Mouse (Mus musculus): ENCODE measurements around the gene Wdr27. TPM values are rescaled to one million over a fixed set of nuclear protein-coding genes. Genes with fewer than 3 reads are reported as not detected.
"Not testable (repeated sequence)": the region's sequence is repeated elsewhere in the genome, so short reads cannot be mapped to it uniquely, and the experiment has no call there.

The Wdr27 gene
- polyA plus RNA-seq, 1 experiment = 3.9 TPM

DNA sequence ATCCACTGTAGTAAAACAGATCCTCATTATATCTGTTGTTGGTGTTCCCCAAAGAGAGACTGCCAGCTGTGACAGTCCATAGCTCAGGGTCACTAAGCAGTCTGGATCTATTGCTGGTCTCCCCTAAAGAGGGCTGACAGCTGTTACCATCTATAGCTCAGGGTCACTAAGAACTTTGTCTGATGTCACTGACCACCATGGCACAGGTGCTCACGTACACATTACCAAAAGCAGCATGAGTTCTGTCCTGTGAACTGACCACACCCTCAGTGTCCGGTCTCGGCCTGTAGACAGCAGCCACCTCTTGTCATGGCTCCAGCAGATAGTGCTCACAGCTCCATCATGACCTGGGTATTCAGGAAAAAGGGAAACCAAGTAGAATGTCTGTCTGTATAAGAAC is 39.7 kb downstream of the Wdr27 start:
- 80% methylated on average over 3 of the region's 3 CpGs for WGBS
- H3K4me1 ChIP-seq (ENCODE audit: control insufficient read depth, insufficient read depth, low read length) = no peaks in the 10 kb centered on the region
- TF ChIP-seq CTCF (IDR thresholded peaks at IDR 0.05; ENCODE audit: control insufficient read depth, insufficient read depth, low read length) (no peak), POLR2A (IDR thresholded peaks at IDR 0.05; ENCODE audit: borderline replicate concordance, control insufficient read depth, low read depth, low read length) (no peak)
- no peak overlapping the region for H3K4me3 ChIP-seq (replicated peaks; ENCODE audit: control insufficient read depth, low read depth, low read length)
- no peak overlapping the region for H3K27ac ChIP-seq (ENCODE audit: control insufficient read depth, insufficient read depth, low read depth, low read length, poor library complexity)

DNA sequence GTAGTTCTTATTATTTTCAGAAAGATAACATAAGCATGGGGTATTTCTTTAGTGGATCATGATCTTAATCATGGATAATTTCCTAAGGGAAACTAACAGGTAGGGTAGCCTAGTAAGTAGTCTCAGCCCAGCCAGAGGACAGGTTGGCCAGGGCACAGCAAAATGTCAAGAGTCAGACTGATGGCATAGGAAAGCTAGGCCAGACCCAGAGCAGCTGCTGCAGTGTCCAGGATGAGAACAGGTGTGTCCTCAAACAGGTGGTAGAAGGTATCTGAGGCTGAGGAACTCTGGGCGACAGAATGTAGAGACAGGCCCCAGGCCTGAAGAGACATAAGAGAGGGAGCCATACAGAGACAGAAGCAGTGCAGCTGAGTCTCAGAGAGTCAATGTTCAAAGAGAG is 44.0 kb downstream of the Wdr27 start:
- TF ChIP-seq POLR2A (IDR thresholded peaks at IDR 0.05; ENCODE audit: borderline replicate concordance, control insufficient read depth, low read depth, low read length) (no peak), CTCF (IDR thresholded peaks at IDR 0.05; ENCODE audit: control insufficient read depth, insufficient read depth, low read length) (no peak)
- WGBS = 75% methylated on average over 1 of the region's 1 CpGs
- H3K27ac ChIP-seq (ENCODE audit: control insufficient read depth, insufficient read depth, low read depth, low read length, poor library complexity) = no peak overlapping the region
- no peak overlapping the region for H3K4me3 ChIP-seq (replicated peaks; ENCODE audit: control insufficient read depth, low read depth, low read length)
- H3K4me1 ChIP-seq (ENCODE audit: control insufficient read depth, insufficient read depth, low read length) = no peaks in the 10 kb centered on the region

DNA sequence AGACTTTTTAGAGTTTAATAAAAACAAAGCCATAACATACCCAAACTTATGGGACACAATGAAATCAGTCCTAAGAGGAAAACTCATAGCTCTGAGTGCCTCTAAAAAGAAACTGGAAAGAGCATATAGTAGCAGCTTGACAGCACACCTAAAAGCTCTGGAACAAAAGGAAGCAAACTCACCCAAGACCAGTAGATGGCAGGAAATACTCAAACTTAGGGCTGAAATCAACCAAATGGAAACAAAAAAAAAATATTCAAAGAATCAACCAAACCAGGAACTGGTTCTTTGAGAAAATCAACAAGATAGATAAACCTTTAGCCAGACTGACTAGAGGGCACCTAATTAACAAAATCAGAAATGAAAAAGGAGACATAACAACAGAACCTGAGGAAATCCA is 47.9 kb downstream of the Wdr27 start:
- not testable (repeated sequence) for H3K4me1 ChIP-seq (ENCODE audit: control insufficient read depth, insufficient read depth, low read length); H3K4me3 ChIP-seq (replicated peaks; ENCODE audit: control insufficient read depth, low read depth, low read length); H3K27ac ChIP-seq (ENCODE audit: control insufficient read depth, insufficient read depth, low read depth, low read length, poor library complexity)

DNA sequence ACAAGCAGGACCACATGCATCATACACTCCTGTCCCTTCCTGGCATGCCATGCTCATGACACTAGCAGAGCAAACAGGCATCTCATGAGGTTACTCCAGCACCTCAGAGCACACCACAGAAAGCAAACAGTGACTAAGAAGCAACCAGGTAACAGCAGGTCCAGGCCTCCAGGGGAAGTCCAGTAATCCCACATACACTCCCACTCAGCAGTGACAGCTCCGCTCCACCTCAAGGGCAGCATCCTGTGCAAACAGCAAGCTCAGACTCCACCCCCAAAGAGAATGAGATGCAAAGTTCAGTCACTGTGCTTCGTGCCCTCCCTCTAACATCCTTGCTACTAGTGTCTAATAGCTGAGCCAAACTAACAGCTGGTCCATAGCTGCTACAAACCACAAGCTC is 56.0 kb downstream of the Wdr27 start:
- Histone ChIP-seq H3K4me3 (replicated peaks; ENCODE audit: control insufficient read depth, low read depth, low read length) (no peak overlapping the region), H3K4me1 (ENCODE audit: control insufficient read depth, insufficient read depth, low read length) (no peaks in the 10 kb centered on the region), H3K27ac (ENCODE audit: control insufficient read depth, insufficient read depth, low read depth, low read length, poor library complexity) (no peak overlapping the region)
- TF ChIP-seq POLR2A (IDR thresholded peaks at IDR 0.05; ENCODE audit: borderline replicate concordance, control insufficient read depth, low read depth, low read length) (no peak), CTCF (IDR thresholded peaks at IDR 0.05; ENCODE audit: control insufficient read depth, insufficient read depth, low read length) (no peak)
- WGBS = 68% methylated on average over 2 of the region's 2 CpGs

DNA sequence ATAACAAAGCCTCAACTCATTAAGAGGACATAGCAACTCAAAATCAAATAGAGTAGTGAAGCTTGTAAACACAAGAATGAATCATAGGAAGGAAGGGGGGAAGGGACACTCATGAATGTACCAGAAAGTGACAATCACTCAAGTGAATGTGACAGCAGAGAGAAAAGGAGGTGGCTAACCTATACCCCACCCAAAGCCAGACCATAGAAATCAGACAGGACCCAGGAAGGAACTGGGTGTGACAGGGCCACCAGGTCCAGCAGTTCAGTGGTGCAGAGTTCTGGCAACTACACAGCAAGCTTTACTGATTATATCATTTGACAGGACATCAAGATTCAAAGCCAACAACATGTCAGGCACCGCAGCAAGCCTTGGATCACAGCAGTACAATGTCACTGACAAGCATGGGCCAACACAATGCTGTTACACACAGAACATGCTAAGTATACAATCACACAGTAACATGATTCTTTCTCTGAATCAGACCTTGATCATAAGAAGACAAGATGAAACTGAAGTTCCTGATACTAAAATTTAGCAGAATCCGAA is 68.2 kb downstream of the Wdr27 start:
- Histone ChIP-seq H3K4me3 (replicated peaks; ENCODE audit: control insufficient read depth, low read depth, low read length) (no peak overlapping the region), H3K4me1 (ENCODE audit: control insufficient read depth, insufficient read depth, low read length) (no peaks in the 10 kb centered on the region), H3K27ac (ENCODE audit: control insufficient read depth, insufficient read depth, low read depth, low read length, poor library complexity) (no peak overlapping the region)
- 69% methylated on average over 2 of the region's 2 CpGs for WGBS
- TF ChIP-seq POLR2A (IDR thresholded peaks at IDR 0.05; ENCODE audit: borderline replicate concordance, control insufficient read depth, low read depth, low read length) (no peak), CTCF (IDR thresholded peaks at IDR 0.05; ENCODE audit: control insufficient read depth, insufficient read depth, low read length) (no peak)

DNA sequence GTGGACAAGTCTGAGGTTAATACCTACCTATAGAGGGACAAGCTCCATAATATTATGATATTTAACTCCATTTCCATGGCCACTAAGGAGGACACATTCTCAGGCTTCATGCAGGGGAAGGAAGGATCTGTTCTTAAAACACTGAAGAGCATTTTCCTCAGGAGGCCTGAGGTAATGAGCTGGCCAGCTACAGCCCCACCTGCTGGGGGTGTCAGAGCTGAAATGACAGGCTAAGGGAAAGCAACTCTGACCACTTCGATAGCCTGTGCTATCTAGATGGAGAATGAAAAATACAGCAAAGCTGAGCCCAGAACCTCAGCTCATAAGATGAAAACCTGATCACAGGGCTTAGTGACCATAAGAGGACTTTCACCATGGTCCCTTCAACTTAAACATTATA is 82.7 kb downstream of the Wdr27 start:
- no peaks in the 10 kb centered on the region for H3K4me1 ChIP-seq (ENCODE audit: control insufficient read depth, insufficient read depth, low read length)
- 65% methylated on average over 1 of the region's 1 CpGs for WGBS
- no peak overlapping the region for H3K4me3 ChIP-seq (replicated peaks; ENCODE audit: control insufficient read depth, low read depth, low read length)
- H3K27ac ChIP-seq (ENCODE audit: control insufficient read depth, insufficient read depth, low read depth, low read length, poor library complexity) = no peak overlapping the region
- TF ChIP-seq CTCF (IDR thresholded peaks at IDR 0.05; ENCODE audit: control insufficient read depth, insufficient read depth, low read length) (no peak), POLR2A (IDR thresholded peaks at IDR 0.05; ENCODE audit: borderline replicate concordance, control insufficient read depth, low read depth, low read length) (no peak)

DNA sequence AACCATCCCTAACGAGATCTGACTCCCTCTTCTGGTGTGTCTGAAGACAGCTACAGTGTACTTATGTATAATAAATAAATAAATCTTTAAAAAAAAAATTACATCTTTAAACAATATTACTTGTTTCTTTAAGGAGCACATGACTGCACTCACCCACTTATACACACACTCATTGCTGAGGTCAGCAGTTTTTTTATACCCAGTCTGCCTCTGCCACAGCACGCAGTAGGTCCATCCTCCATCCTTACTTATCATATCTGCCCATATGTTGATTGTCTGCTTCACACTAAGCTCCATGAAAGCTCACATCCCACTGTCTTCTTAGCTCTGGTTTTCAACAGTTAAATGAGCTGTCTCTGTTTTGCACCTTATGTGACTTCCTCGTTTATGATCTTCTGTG is 95.2 kb downstream of the Wdr27 start:
- TF ChIP-seq CTCF (IDR thresholded peaks at IDR 0.05; ENCODE audit: control insufficient read depth, insufficient read depth, low read length) (no peak), POLR2A (IDR thresholded peaks at IDR 0.05; ENCODE audit: borderline replicate concordance, control insufficient read depth, low read depth, low read length) (no peak)
- Histone ChIP-seq H3K4me1 (ENCODE audit: control insufficient read depth, insufficient read depth, low read length) (no peaks in the 10 kb centered on the region), H3K27ac (ENCODE audit: control insufficient read depth, insufficient read depth, low read depth, low read length, poor library complexity) (no peak overlapping the region), H3K4me3 (replicated peaks; ENCODE audit: control insufficient read depth, low read depth, low read length) (no peak overlapping the region)
- 51% methylated on average over 3 of the region's 3 CpGs for WGBS

DNA sequence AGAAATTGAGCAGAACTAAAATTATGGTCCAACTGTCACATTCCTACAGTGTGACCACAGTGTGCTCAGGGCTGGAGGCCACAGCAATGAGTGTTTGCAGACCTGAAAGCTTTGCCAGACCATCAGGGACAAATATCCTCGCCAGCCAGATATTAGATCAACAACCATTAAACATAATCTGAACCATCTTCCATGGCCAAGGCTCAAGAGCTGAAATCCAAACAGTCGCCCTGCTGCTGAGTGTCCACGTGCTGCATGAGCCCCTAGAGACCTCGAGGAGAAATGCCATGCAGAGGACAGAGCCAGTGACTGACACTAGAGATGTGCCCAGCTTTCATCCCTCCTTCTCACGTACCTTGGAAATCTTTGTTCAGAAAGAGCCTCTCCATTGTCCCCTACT is 96.1 kb downstream of the Wdr27 start:
- no peak overlapping the region for H3K27ac ChIP-seq (ENCODE audit: control insufficient read depth, insufficient read depth, low read depth, low read length, poor library complexity)
- no peak overlapping the region for H3K4me3 ChIP-seq (replicated peaks; ENCODE audit: control insufficient read depth, low read depth, low read length)
- WGBS = 73% methylated on average over 5 of the region's 5 CpGs
- no peak for TF ChIP-seq POLR2A (IDR thresholded peaks at IDR 0.05; ENCODE audit: borderline replicate concordance, control insufficient read depth, low read depth, low read length)
- TF ChIP-seq CTCF (IDR thresholded peaks at IDR 0.05; ENCODE audit: control insufficient read depth, insufficient read depth, low read length) = no peak
- H3K4me1 ChIP-seq (ENCODE audit: control insufficient read depth, insufficient read depth, low read length) = no peaks in the 10 kb centered on the region

DNA sequence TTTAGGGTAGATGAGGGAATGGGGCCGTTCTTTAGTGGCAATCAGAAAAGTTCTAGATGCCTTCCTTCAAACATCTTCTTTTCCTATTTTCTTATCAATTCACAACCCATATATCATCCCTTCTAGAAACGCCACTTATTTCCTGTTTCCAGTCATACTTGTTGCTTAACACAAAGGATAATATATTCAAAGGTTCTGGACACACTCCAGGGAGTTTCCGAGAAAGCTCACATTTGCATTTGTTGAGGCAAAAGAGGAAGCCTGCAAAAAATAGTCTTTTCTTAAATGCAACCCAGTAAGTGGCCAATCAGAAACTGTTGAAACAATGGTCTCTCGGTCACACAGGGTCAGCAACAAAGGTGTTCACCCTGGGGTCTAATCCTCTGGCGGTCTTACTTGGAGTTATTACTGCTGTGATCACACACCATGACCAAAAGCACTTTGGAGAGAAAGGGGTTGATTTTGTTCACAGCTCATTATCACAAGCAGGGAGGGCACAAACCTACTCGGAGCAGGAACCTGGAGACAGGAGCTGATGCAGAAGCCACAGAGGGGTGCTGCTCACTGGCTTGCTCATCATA is 116.2 kb downstream of the Wdr27 start:
- WGBS = 17% methylated on average over 6 of the region's 6 CpGs
- TF ChIP-seq POLR2A (IDR thresholded peaks at IDR 0.05; ENCODE audit: borderline replicate concordance, control insufficient read depth, low read depth, low read length) = no peak
- no peak for TF ChIP-seq CTCF (IDR thresholded peaks at IDR 0.05; ENCODE audit: control insufficient read depth, insufficient read depth, low read length)
- Histone ChIP-seq H3K27ac (ENCODE audit: control insufficient read depth, insufficient read depth, low read depth, low read length, poor library complexity) (no peak overlapping the region), H3K4me1 (ENCODE audit: control insufficient read depth, insufficient read depth, low read length) (no peaks in the 10 kb centered on the region), H3K4me3 (replicated peaks; ENCODE audit: control insufficient read depth, low read depth, low read length) (no peak overlapping the region)
